Mouse (Mus musculus) stomach, postnatal 0 days (tissue): ENCODE data around the gene Cntnap5a. TPM values are rescaled to one million over a fixed set of nuclear protein-coding genes. Genes with fewer than 3 reads are reported as not detected.

ENCODE experiments used
- ATAC-seq: fragments of 200-750 bp; cut with Nextera tagmentation; 2 replicates; pipeline ENCODE4 v1.8.0; 2017; ENCODE audit not compliant: low FRiP score, low TSS enrichment
- DNase-seq: peaks from one replicate; pipeline ENCODE4 v3.0.0-alpha.2; 2016; ENCODE audit warnings: low spot score
- H3K27ac ChIP-seq: fragments of 300-500 bp; sonication (generic); replicated peaks from 2 replicates; pipeline ENCODE4 v1.5.1; 2014; ENCODE audit warnings: mild to moderate bottlenecking, control low read depth
- H3K27me3 ChIP-seq: fragments of 300-500 bp; sonication (generic); 2 replicates; pipeline ENCODE4 v1.6.1; 2014; ENCODE audit warnings: low read length; ENCODE audit not compliant: control insufficient read depth, insufficient read depth
- H3K36me3 ChIP-seq: fragments of 300-500 bp; sonication (generic); 2 replicates; pipeline ENCODE4 v1.6.1; 2014; ENCODE audit warnings: low read length, mixed read lengths; ENCODE audit not compliant: control insufficient read depth, insufficient read depth
- H3K4me1 ChIP-seq: fragments of 300-500 bp; sonication (generic); replicated peaks from 2 replicates; pipeline ENCODE4 v1.6.1; 2014; ENCODE audit warnings: antibody characterized with exemption; ENCODE audit not compliant: control insufficient read depth, insufficient read depth
- H3K4me2 ChIP-seq: fragments of 300-500 bp; sonication (generic); replicated peaks from 2 replicates; pipeline ENCODE4 v1.6.1; 2014; ENCODE audit warnings: low read depth, mild to moderate bottlenecking, control low read depth, moderate library complexity
- H3K4me3 ChIP-seq: fragments of 300-500 bp; sonication (generic); 2 replicates; pipeline ENCODE4 v1.5.1; 2014; ENCODE audit warnings: low read depth, low read length, control low read depth
- H3K9ac ChIP-seq: fragments of 300-500 bp; sonication (generic); 2 replicates; pipeline ENCODE4 v1.6.1; 2014; ENCODE audit warnings: mild to moderate bottlenecking, low read length, control low read depth, mixed read lengths
- H3K9me3 ChIP-seq: fragments of 300-500 bp; sonication (generic); 2 replicates; pipeline ENCODE4 v1.6.1; 2016; ENCODE audit warnings: low read length; ENCODE audit not compliant: control insufficient read depth
- CTCF ChIP-seq: IDR thresholded peaks from 2 replicates; pipeline ENCODE4 v1.5.1; 2016; ENCODE audit warnings: antibody characterized with exemption, low read depth, mild to moderate bottlenecking, moderate library complexity
- EP300 ChIP-seq: optimal IDR thresholded peaks from 2 replicates; pipeline ENCODE3; 2016; ENCODE audit warnings: antibody characterized with exemption
- WGBS: fragments of 180-500 bp; shearing (Covaris S2); extraction: QIAGEN DNeasy Blood & Tissue Kit; methylation state at CpG from one replicate; pipeline ENCODE4 v1.1.7; 2014; 5-methylcytosine and 5-hydroxymethylcytosine counted together
- polyA plus RNA-seq: library from polyadenylated mRNA; unstranded; fragments of >200 nt; fragmentation: Nextera tagmentation; extraction: Ambion mirVana; gene quantifications from 2 replicates; pipeline ENCODE4 v1.2.1, GENCODE M21; 2015

The Cntnap5a gene
- polyA plus RNA-seq, 1 experiment from 2014 or later: 0.10 TPM

DNA sequence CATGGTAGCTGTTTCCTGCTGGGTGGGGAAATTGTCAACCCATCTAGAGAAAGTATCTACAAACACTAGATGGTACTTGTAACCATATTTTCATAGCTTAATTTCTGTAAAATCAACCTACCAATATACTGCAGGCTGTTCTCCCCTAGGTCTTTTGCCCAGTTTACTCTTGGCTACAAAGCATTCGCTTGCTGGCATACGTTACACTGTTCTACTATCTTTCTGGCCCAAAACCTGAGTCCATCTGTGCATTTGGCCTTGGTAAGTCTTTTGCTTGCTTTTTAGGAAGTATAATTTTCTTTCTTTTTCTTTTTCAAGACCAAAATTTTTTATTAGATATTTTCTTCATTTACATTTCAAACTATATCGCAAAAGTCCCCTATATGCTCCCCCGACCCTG, 686.3 kb downstream of the Cntnap5a start:
- ATAC-seq (no peak), DNase-seq (no peak)
- Histone ChIP-seq H3K4me1 (no peaks in the 10 kb centered on the region), H3K36me3 (no peaks in the 10 kb centered on the region), H3K9ac (no peak overlapping the region), H3K9me3 (no peaks in the 10 kb centered on the region), H3K27me3 (no peaks in the 10 kb centered on the region), H3K4me3 (no peak overlapping the region), H3K4me2 (no peak overlapping the region), H3K27ac (no peak overlapping the region)
- TF ChIP-seq EP300 (no peak), CTCF (no peak)
- WGBS: 95% methylated on average over 4 of the region's 4 CpGs

DNA sequence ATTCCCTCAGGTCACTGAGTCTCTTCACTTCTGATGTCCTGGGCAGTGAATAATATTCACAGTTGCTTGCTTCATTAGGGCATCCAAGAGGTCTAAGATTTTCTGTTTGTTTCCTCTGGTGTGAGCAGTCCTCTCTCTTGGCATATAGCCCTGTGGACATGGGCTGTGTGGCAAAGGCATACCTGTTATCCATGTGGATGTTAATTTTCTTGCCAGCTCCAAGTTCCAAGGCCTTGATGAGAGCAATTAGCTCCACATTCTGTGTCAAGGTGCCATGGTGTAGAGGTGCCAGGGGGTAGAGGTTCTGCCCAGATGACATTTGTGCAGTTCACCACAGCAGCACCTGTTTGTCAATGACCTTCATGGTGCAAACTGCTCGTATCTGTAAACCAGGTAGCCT, 689.0 kb downstream of the Cntnap5a start:
- WGBS: 60% methylated on average over 1 of the region's 1 CpGs
- Histone ChIP-seq H3K4me3 (no peak overlapping the region), H3K36me3 (no peaks in the 10 kb centered on the region), H3K4me1 (no peaks in the 10 kb centered on the region), H3K9me3 (no peaks in the 10 kb centered on the region), H3K9ac (no peak overlapping the region), H3K4me2 (no peak overlapping the region), H3K27ac (no peak overlapping the region), H3K27me3 (no peaks in the 10 kb centered on the region)
- no peak for DNase-seq
- TF ChIP-seq CTCF (no peak), EP300 (no peak)
- no peak for ATAC-seq

DNA sequence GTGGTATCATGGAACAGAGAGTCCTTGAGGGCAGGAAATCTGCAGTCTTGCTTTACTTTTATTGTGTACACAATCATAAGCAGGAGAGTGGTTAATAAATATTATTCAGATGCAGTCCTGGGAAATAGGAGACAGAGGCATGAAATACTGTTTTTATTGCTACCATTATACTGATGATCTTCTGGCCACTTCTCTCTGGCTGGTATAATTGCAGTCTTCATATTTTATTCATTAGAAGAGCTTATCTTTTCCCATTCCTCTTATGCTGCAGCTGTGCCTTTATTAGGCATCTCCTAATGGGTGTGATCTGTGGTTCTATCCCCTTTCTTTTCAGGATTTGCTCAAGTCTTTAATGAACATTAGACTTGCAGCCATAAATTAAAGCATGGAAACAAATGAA, 707.8 kb downstream of the Cntnap5a start:
- no peaks in the 10 kb centered on the region for H3K4me1 ChIP-seq

DNA sequence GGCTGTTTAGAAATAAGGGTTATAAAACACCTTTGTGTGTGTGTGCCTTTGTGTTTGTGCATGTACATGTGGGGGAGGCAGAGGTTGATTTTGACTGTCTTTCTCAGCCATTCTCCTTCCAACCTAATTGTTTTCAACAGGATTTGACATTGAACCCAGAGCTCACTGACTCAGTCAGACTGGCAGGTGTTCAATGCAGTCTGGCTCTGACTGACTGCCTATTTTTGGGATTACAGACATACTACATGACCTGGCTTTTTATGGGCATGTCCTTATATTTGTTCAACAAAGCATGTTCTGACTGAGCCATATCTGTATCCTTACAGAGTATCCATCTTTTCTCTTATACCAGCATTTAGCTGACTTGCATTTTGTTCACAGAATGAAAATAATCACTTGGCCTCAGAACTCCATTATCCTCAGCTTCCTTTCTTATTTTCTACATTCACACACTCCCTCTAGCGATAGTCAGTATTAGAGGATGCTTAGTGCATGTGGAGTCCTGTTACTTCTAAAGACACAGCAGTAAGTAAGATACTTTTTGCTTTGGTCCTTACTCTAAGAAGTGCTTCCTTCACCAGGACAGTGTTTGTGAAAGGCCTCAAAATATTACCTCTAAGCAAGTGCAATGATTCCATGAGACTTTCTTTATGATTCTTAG, 717.6 kb downstream of the Cntnap5a start:
- Histone ChIP-seq H3K36me3 (no peaks in the 10 kb centered on the region), H3K9ac (no peak overlapping the region), H3K4me3 (no peak overlapping the region), H3K9me3 (no peaks in the 10 kb centered on the region), H3K27me3 (no peaks in the 10 kb centered on the region), H3K4me2 (no peak overlapping the region), H3K27ac (no peak overlapping the region), H3K4me1 (no peaks in the 10 kb centered on the region)
- DNase-seq (no peak), ATAC-seq (no peak)
- TF ChIP-seq EP300: no peak
- TF ChIP-seq CTCF: no peak
- WGBS: 69% methylated on average over 1 of the region's 1 CpGs

More for the DNA sequence above, 707.8 kb downstream of the Cntnap5a start:
- H3K4me2 ChIP-seq: no peak overlapping the region
- H3K27ac ChIP-seq: no peak overlapping the region
- no peak overlapping the region for H3K4me3 ChIP-seq
- no peak overlapping the region for H3K9ac ChIP-seq
- DNase-seq (no peak), ATAC-seq (no peak)
- H3K27me3 ChIP-seq: no peaks in the 10 kb centered on the region
- TF ChIP-seq EP300 (no peak), CTCF (no peak)
- H3K9me3 ChIP-seq: no peaks in the 10 kb centered on the region
- H3K36me3 ChIP-seq: no peaks in the 10 kb centered on the region

DNA sequence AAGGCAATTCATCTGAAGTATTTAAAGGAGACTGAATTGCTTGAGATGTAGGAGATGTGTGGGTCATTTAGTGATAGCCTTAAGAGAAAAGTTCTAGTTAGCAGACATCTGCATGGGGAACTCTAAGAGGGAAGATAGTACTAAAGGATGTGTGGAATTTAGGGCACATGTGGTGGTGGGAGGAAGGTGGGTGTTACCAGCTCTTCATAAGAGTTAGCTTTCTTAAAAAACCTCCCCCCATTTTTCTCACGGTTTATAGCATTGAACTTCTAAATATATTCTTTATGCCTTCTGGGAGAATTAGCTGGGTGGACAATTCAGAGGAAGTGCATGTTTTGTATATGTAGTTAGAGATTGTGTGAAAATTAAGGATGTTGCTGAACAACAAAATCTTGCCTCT, 725.3 kb downstream of the Cntnap5a start:
- no peaks in the 10 kb centered on the region for H3K27me3 ChIP-seq
- ATAC-seq: no peak
- H3K4me1 ChIP-seq: no peaks in the 10 kb centered on the region
- no peak overlapping the region for H3K4me3 ChIP-seq
- no peaks in the 10 kb centered on the region for H3K36me3 ChIP-seq
- H3K27ac ChIP-seq: no peak overlapping the region
- no peak overlapping the region for H3K4me2 ChIP-seq
- H3K9me3 ChIP-seq: no peaks in the 10 kb centered on the region
- DNase-seq: no peak
- no peak for TF ChIP-seq CTCF
- no peak for TF ChIP-seq EP300
- WGBS: 75% methylated on average over 1 of the region's 1 CpGs
- no peak overlapping the region for H3K9ac ChIP-seq

DNA sequence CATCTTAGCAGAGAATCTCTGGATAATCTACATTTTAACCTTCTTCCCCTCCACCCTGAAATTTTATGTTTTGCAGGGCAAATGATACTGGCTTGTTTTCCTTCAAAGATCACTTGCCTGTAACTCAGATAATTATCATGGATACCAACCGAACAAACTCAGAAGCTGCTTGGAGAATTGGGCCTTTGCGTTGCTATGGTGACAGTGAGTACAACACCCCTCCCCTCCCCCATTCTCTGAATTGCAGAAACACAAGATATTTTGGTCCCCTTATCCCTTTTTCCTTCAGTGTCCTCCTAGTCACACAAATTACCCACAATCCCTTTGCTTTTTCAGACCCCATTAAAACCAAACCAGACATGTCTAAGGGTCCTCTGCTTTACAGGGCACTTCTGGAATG, 743.8 kb downstream of the Cntnap5a start:
- no peaks in the 10 kb centered on the region for H3K4me1 ChIP-seq
- no peaks in the 10 kb centered on the region for H3K36me3 ChIP-seq
- no peak overlapping the region for H3K9ac ChIP-seq
- H3K4me3 ChIP-seq: no peak overlapping the region
- 60% methylated on average over 2 of the region's 2 CpGs for whole genome bisulfite sequencing
- ATAC-seq (no peak), DNase-seq (no peak)
- H3K9me3 ChIP-seq: no peaks in the 10 kb centered on the region
- H3K27ac ChIP-seq: no peak overlapping the region
- H3K4me2 ChIP-seq: no peak overlapping the region
- TF ChIP-seq CTCF: no peak
- no peak for TF ChIP-seq EP300
- H3K27me3 ChIP-seq: no peaks in the 10 kb centered on the region
